Mouse (Mus musculus) stomach, postnatal 0 days (tissue): ENCODE data around the gene Pdcd1.
"Not testable (repeated sequence)": the region's sequence is repeated elsewhere in the genome, so short reads cannot be mapped to it uniquely, and the experiment has no call there.

Experiments
- CTCF ChIP-seq: IDR thresholded peaks from 2 replicates; pipeline ENCODE4 v1.5.1; 2016; ENCODE audit warnings: antibody characterized with exemption, low read depth, mild to moderate bottlenecking, moderate library complexity
- EP300 ChIP-seq: optimal IDR thresholded peaks from 2 replicates; pipeline ENCODE3; 2016; ENCODE audit warnings: antibody characterized with exemption

DNA sequence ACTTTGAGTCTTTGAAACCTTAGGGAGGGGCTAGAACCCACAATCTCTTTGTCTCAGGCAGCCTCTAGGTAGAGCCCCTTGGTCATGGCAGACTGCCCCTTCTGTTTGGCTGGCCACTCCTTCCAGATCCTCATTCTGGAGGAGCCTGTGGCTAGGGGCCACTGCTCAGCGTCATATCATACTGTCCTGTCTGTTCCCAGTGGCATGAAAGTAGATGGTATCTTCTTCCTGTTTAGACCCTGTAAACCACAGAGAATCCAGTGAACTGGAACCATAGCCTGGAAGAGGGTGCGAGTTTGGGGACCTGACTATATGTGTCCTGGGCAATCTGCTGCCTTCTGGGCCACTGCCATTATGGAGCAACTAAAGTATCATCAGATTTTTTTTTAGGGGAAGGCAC is 61.3 kb downstream of the Pdcd1 start:
- TF ChIP-seq CTCF, EP300: not testable (repeated sequence)
